Mouse (Mus musculus): ENCODE measurements around the gene Vmn2r24. TPM values are rescaled to one million over a fixed set of nuclear protein-coding genes. Genes with fewer than 3 reads are reported as not detected.

Vmn2r24 gene
- not detected in 2 replicates for polyA plus RNA-seq (2015; fragmentation: Nextera tagmentation; extraction: Ambion mirVana)

GRCm38 (mm10) chr6:123778579-123778978 is at the start of gene Vmn2r24:
TSS of gene Vmn2r24 (plus strand) at chr6:123778879.

DNA sequence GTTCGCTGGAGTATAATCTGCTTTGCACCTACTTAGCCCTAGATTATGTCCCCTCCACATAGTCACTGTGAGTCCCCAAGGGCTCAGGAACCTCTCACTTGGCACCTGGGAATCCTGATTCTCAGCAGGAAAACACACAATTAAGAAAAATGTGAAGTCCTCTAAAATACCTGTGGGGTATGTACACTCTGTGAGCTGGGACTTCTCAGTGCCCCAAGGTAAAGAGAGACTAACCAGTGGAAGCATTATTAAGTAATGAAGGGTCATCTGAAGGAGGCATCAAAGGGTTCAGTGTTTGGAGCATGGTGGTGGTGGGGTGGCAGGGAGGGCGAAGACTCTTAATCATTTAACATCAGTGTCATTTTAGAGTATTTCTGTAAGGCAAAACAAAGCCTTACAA is 74.7 kb downstream of the Vmn2r24 start, which contains the start of gene Vmn2r25:
Gene Vmn2r25, minus strand, starts transcription at position 101 of the 400 bp plus-strand sequence.

Other genes starting within 250 kb of the Vmn2r24 start
- not detected in 2 replicates for gene Vmn2r21, start 245.5 kb upstream of the Vmn2r24 start, polyA plus RNA-seq (2015; fragmentation: Nextera tagmentation; extraction: Ambion mirVana)
- not detected in 2 replicates for gene Vmn2r22, start 128.2 kb upstream of the Vmn2r24 start, polyA plus RNA-seq (2015; fragmentation: Nextera tagmentation; extraction: Ambion mirVana)
- gene Vmn2r23, start 76.2 kb upstream of the Vmn2r24 start, polyA plus RNA-seq (2015; fragmentation: Nextera tagmentation; extraction: Ambion mirVana), result not detected in 2 replicates
- not detected in 2 replicates for gene Vmn2r25, start 74.6 kb downstream of the Vmn2r24 start, polyA plus RNA-seq (2015; fragmentation: Nextera tagmentation; extraction: Ambion mirVana)
- gene Vmn2r26, start 245.7 kb downstream of the Vmn2r24 start, polyA plus RNA-seq (2015; fragmentation: Nextera tagmentation; extraction: Ambion mirVana), result not detected in 2 replicates

Measured in adrenal gland, postnatal 0 days (tissue).